Mouse (Mus musculus) olfactory bulb, adult 2 months (tissue): Measurements from ENCODE around the gene Tvp23b. TPM values are rescaled to one million over a fixed set of nuclear protein-coding genes. Genes with fewer than 3 reads are reported as not detected.

Experiments used
- H3K27ac ChIP-seq: fragments of 200-500 bp; 2 replicates; pipeline ENCODE4 v1.5.1; 2012; ENCODE audit warnings: low read depth, low read length; ENCODE audit not compliant: insufficient read depth
- H3K4me1 ChIP-seq: fragments of 200-500 bp; 2 replicates; pipeline ENCODE4 v1.6.1; 2012; ENCODE audit warnings: low read length; ENCODE audit not compliant: control insufficient read depth, insufficient read depth
- H3K4me3 ChIP-seq: fragments of 200-500 bp; 2 replicates; pipeline ENCODE4 v1.5.1; 2012; ENCODE audit warnings: mild to moderate bottlenecking, low read depth, low read length, moderate library complexity; ENCODE audit not compliant: insufficient read depth
- CTCF ChIP-seq: fragments of 200-500 bp; IDR thresholded peaks from 2 replicates; pipeline ENCODE4 v1.5.1; 2012; ENCODE audit warnings: low read depth, mild to moderate bottlenecking, low read length, moderate library complexity; ENCODE audit not compliant: insufficient read depth
- POLR2A ChIP-seq: fragments of 200-500 bp; IDR thresholded peaks from 2 replicates; pipeline ENCODE4 v1.6.1; 2012; ENCODE audit warnings: mild to moderate bottlenecking, low read depth, low read length, moderate library complexity; ENCODE audit not compliant: insufficient read depth
- WGBS: fragments of 180-500 bp; shearing (Covaris S2); methylation state at CpG from one replicate; pipeline ENCODE4 v1.1.7; 2018; 5-methylcytosine and 5-hydroxymethylcytosine counted together
- polyA plus RNA-seq: library from polyadenylated mRNA; stranded (reverse); fragments of >200 nt; gene quantifications from 2 replicates; pipeline ENCODE4 v1.2.4, GENCODE M21; 2012; ENCODE audit warnings: low replicate concordance; ENCODE audit not compliant: missing spikeins, insufficient read depth, insufficient read length

The Tvp23b gene
- polyA plus RNA-seq, 1 experiment = not detected

- WGBS = 94% methylated on average over 6 of the region's 6 CpGs
- TF ChIP-seq POLR2A (no peak), CTCF (no peak)
- no peak overlapping the region for H3K27ac ChIP-seq
- no peaks in the 10 kb centered on the region for H3K4me1 ChIP-seq
- no peak overlapping the region for H3K4me3 ChIP-seq
Measured at GRCm38 (mm10) chr11:62853334-62853733, 25.9 kb upstream of the Tvp23b start.

DNA sequence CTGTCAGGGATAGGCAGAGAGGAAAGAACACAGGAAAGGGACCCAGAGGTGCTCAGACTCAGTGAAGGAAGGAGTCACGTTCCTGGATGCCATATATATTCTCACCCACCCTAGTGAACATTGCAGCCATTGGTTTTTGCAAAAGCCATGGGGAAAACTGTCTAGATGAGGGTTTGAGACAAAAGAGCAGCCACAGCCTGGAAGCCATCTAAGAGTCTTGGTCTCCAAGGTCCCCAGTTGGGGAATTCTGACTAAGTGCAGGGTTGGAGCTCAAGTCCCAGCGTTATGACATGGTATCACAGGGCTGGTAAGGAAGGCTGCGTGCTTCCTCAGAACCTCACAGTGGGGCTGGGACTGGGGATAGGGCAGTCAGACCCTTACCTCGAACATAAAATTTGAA, 13.7 kb upstream of the Tvp23b start:
- 84% methylated on average over 4 of the region's 4 CpGs for WGBS
- H3K27ac ChIP-seq = no peak overlapping the region
- H3K4me1 ChIP-seq = no peaks in the 10 kb centered on the region
- H3K4me3 ChIP-seq = no peak overlapping the region
- TF ChIP-seq POLR2A (no peak), CTCF (no peak)

GRCm38 (mm10) chr11:62866685-62867084, 12.6 kb upstream of the Tvp23b start:
- TF ChIP-seq CTCF (no peak), POLR2A (no peak)
- no peak overlapping the region for H3K27ac ChIP-seq
- H3K4me1 ChIP-seq = no peaks in the 10 kb centered on the region
- WGBS = 80% methylated on average over 7 of the region's 7 CpGs
- H3K4me3 ChIP-seq = no peak overlapping the region

GRCm38 (mm10) chr11:62869201-62869600, 10.1 kb upstream of the Tvp23b start:
- Histone ChIP-seq H3K4me3 (no peak overlapping the region), H3K4me1 (no peaks in the 10 kb centered on the region), H3K27ac (no peak overlapping the region)
- WGBS = 74% methylated on average over 5 of the region's 5 CpGs
- TF ChIP-seq POLR2A = no peak
- TF ChIP-seq CTCF = no peak

DNA sequence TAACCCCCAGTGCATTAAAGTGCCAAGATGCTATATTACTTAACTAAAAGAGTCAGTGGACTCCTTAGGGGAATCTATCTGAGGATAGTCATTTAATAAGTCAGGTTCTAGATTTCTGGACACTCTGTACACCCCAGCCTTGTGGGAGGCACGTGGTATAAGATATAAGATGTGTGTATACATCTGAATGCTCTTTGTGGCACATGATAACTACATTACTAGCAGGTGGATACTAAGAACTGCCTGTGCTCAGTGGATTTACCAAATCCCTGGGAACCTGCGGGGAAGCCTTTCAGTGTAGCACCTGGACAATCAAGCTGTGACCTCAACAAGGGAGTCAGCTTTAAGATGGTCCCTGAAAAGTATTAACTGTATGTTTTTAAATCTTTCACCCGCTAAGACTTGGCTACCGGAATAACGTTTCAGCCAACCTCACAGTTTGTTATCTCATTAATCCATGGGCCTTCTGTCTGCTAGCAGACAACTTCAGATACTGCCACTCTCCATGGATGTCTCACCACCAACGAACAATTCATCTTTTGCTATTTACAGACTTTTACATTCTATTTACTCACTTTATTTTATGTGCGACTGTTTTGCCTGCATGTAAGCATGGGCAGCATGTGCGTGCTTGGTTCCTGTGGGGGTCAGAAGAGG, 9.4 kb upstream of the Tvp23b start:
- WGBS = 86% methylated on average over 8 of the region's 8 CpGs
- no peak for TF ChIP-seq POLR2A
- no peak for TF ChIP-seq CTCF
- no peak overlapping the region for H3K27ac ChIP-seq

DNA sequence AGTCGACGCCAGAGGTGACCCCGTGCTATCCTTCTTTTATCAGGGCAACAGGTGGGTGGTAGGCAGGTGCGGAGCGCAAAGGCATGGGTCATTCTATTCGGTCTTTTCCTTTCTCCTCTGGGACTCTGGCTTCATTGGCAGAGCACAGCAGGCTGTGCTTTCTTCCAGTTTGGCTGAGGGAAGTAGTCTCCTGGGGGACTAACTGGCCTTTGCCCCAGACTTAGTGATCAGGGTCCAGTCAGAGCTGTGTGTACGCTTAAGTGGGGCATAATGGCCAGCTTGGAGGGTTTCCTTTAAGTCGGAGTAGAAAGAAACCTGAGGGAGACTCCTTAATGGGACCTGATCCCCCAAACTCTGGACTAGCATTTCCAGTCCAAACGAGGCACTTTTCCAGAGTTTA, 5.8 kb upstream of the Tvp23b start:
- TF ChIP-seq POLR2A (no peak), CTCF (no peak)
- no peak overlapping the region for H3K4me3 ChIP-seq
- H3K27ac ChIP-seq = no peak overlapping the region
- H3K4me1 ChIP-seq = no peaks in the 10 kb centered on the region
- 80% methylated on average over 9 of the region's 9 CpGs for WGBS

More for the DNA sequence above, 9.4 kb upstream of the Tvp23b start:
- no peaks in the 10 kb centered on the region for H3K4me1 ChIP-seq
- no peak overlapping the region for H3K4me3 ChIP-seq

GRCm38 (mm10) chr11:62875696-62876095, 3.6 kb upstream of the Tvp23b start:
- Histone ChIP-seq H3K4me3 (no peak overlapping the region), H3K27ac (no peak overlapping the region), H3K4me1 (no peaks in the 10 kb centered on the region)
- 79% methylated on average over 1 of the region's 1 CpGs for WGBS
- TF ChIP-seq POLR2A = no peak
- TF ChIP-seq CTCF = no peak

- TF ChIP-seq CTCF (no peak), POLR2A (no peak)
- Histone ChIP-seq H3K4me3 (no peak overlapping the region), H3K4me1 (no peaks in the 10 kb centered on the region), H3K27ac (no peak overlapping the region)
- 90% methylated on average over 4 of the region's 4 CpGs for WGBS
Measured at GRCm38 (mm10) chr11:62876445-62876844, 2.8 kb upstream of the Tvp23b start.

DNA sequence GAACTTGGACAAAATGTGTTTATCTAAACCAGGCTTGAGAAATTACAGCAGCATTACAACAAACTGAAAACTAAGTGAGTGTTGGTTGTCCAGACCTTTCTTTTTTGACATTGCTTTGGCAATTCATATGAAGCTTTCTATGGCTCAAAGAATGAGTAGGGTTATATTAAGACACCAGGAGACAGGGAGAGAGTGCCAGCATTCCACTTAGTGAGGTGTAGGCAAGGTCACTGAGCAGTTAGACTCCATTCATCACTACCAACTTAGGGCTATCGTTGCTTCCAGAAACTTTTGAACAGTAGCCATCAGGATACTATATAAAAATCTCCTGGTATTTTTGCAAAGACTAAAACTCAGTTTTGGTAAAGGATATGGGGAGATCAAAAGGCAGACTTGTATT, 1.9 kb upstream of the Tvp23b start:
- 77% methylated on average over 1 of the region's 1 CpGs for WGBS
- Histone ChIP-seq H3K4me3 (no peak overlapping the region), H3K4me1 (no peaks in the 10 kb centered on the region), H3K27ac (no peak overlapping the region)
- no peak for TF ChIP-seq POLR2A

DNA sequence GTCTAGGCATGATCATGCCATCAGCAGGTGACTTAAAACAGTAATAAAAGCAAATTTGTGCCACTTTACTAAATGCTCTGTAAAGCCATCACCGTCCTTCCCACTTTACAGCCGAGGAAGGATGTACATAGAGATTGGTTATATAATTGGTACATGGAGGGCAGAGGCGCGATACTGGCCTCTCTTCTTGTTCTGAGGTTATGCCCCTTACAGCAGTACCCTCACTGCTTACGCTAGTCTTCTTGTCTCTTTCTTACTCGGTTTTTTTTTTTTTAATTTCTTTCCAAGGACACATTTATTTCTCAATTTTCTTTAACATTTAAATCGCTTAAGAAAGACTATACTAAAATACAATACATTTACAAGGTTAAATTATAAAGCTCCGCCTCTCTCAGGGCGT, 527 bp upstream of the Tvp23b start:
- H3K4me1 ChIP-seq = no peaks in the 10 kb centered on the region
- no peak overlapping the region for H3K27ac ChIP-seq
- no peak overlapping the region for H3K4me3 ChIP-seq
- no peak for TF ChIP-seq POLR2A
- TF ChIP-seq CTCF = no peak
- 8% methylated on average over 9 of the region's 9 CpGs for whole genome bisulfite sequencing
